Mouse (Mus musculus) stomach, embryonic 16.5 days (tissue): Measurements from ENCODE around the gene Slc6a13. TPM values are rescaled to one million over a fixed set of nuclear protein-coding genes. Genes with fewer than 3 reads are reported as not detected.

Experiments used
- ATAC-seq: fragments of 200-750 bp; cut with Nextera tagmentation; 2 replicates; pipeline ENCODE4 v1.8.0; 2017; ENCODE audit warnings: moderate number of reproducible peaks, moderate TSS enrichment; ENCODE audit not compliant: insufficient read depth, low FRiP score
- H3K27ac ChIP-seq: fragments of 300-500 bp; sonication (generic); 2 replicates; pipeline ENCODE4 v1.5.1; 2014; ENCODE audit warnings: low read length
- H3K27me3 ChIP-seq: fragments of 300-500 bp; sonication (generic); 2 replicates; pipeline ENCODE4 v1.6.1; 2014; ENCODE audit warnings: low read length, control low read depth, mixed read lengths; ENCODE audit not compliant: control insufficient read depth, insufficient read depth
- H3K36me3 ChIP-seq: fragments of 300-500 bp; sonication (generic); 2 replicates; pipeline ENCODE4 v1.6.1; 2014; ENCODE audit warnings: low read length; ENCODE audit not compliant: control insufficient read depth, insufficient read depth
- H3K4me1 ChIP-seq: fragments of 300-500 bp; sonication (generic); 2 replicates; pipeline ENCODE4 v1.6.1; 2014; ENCODE audit warnings: low read length, control low read depth, mixed read lengths; ENCODE audit not compliant: control insufficient read depth, insufficient read depth
- H3K4me2 ChIP-seq: fragments of 300-500 bp; sonication (generic); 2 replicates; pipeline ENCODE4 v1.6.1; 2014; ENCODE audit warnings: low read depth, low read length, mixed read lengths
- H3K4me3 ChIP-seq: fragments of 300-500 bp; sonication (generic); replicated peaks from 2 replicates; pipeline ENCODE4 v1.5.1; 2014; ENCODE audit warnings: mild to moderate bottlenecking, low read length
- H3K9ac ChIP-seq: fragments of 300-500 bp; sonication (generic); 2 replicates; pipeline ENCODE4 v1.6.1; 2014; ENCODE audit warnings: low read length
- H3K9me3 ChIP-seq: fragments of 300-500 bp; sonication (generic); replicated peaks from 2 replicates; pipeline ENCODE4 v1.6.1; 2016; ENCODE audit warnings: low read length, control low read depth; ENCODE audit not compliant: control insufficient read depth
- WGBS: fragments of 180-500 bp; shearing (Covaris S2); extraction: QIAGEN DNeasy Blood & Tissue Kit; methylation state at CpG from one replicate; pipeline ENCODE4 v1.1.7; 2014; 5-methylcytosine and 5-hydroxymethylcytosine counted together
- microRNA-seq: library from miRNA; unstranded; fragments of <30 nt; microRNA quantifications from one replicate; pipeline ENCODE4, GENCODE M21; 2016
- polyA plus RNA-seq: library from polyadenylated mRNA; unstranded; fragments of >200 nt; fragmentation: Nextera tagmentation; extraction: Ambion mirVana; gene quantifications from 2 replicates; pipeline ENCODE4 v1.2.1, GENCODE M21; 2015

The Slc6a13 gene
- polyA plus RNA-seq, 1 experiment from 2014 or later: 2.9 TPM

GRCm38 (mm10) chr6:121380576-121380975, 80.5 kb downstream of the Slc6a13 start:
- no peak overlapping the region for H3K9ac ChIP-seq
- no peaks in the 10 kb centered on the region for H3K27me3 ChIP-seq
- 83% methylated on average over 8 of the region's 8 CpGs for WGBS
- ATAC-seq: no peak
- no peak overlapping the region for H3K4me2 ChIP-seq
- H3K36me3 ChIP-seq: no peaks in the 10 kb centered on the region
- H3K9me3 ChIP-seq: no peaks in the 10 kb centered on the region
- no peak overlapping the region for H3K4me3 ChIP-seq
- H3K27ac ChIP-seq: no peak overlapping the region
- H3K4me1 ChIP-seq: no peaks in the 10 kb centered on the region

GRCm38 (mm10) chr6:121382071-121382470, 82.0 kb downstream of the Slc6a13 start:
- Histone ChIP-seq H3K36me3 (no peaks in the 10 kb centered on the region), H3K27me3 (no peaks in the 10 kb centered on the region), H3K27ac (no peak overlapping the region), H3K9ac (no peak overlapping the region), H3K4me1 (no peaks in the 10 kb centered on the region), H3K9me3 (no peaks in the 10 kb centered on the region), H3K4me2 (no peak overlapping the region), H3K4me3 (no peak overlapping the region)
- no peak for ATAC-seq
- WGBS: 51% methylated on average over 10 of the region's 10 CpGs

DNA sequence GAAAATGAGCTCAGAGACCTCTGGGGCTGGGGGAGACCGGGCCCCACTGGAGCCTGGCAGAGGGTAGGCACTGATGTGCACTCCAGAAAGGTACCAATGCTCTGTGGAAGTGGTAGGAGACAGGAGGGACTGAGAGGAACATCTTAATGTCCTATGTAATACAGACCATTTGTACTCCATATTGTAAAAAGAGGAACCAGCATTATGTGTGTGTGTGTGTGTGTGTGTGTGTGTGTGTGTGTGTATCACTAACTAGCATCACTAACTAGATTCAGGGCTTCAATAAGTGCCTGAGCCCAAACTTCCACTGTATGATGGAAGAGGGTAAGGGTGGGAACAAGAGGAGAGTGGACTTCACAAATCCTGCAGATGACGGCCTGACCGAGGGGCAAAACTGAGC, 85.4 kb downstream of the Slc6a13 start:
- no peak for ATAC-seq
- Histone ChIP-seq H3K9me3 (no peaks in the 10 kb centered on the region), H3K4me2 (no peak overlapping the region), H3K27me3 (no peaks in the 10 kb centered on the region), H3K36me3 (no peaks in the 10 kb centered on the region), H3K27ac (no peak overlapping the region), H3K4me3 (no peak overlapping the region), H3K9ac (no peak overlapping the region), H3K4me1 (no peaks in the 10 kb centered on the region)
- 80% methylated on average over 3 of the region's 3 CpGs for WGBS

Small RNA genes within 50 kb of the gene (microRNA-seq; reads per million reads assigned to microRNA genes)
- not detected for gene Gm24855

Other genes starting within 250 kb of the Slc6a13 start
- gene Mical3, start 169.2 kb upstream of the Slc6a13 start, polyA plus RNA-seq: 8.9 and 11.5 TPM in 2 replicates
- gene Pex26, start 116.6 kb upstream of the Slc6a13 start, polyA plus RNA-seq: 14.0 and 14.6 TPM in 2 replicates
- gene Tuba8, start 89.5 kb upstream of the Slc6a13 start, polyA plus RNA-seq: 0.74 and 0.81 TPM in 2 replicates
- gene Usp18, start 54.3 kb upstream of the Slc6a13 start, polyA plus RNA-seq: 2.9 and 3.1 TPM in 2 replicates
- gene Slc6a12, start 42.8 kb downstream of the Slc6a13 start, polyA plus RNA-seq: 0.27 TPM in 1 of 2 replicates, not detected in the other
- gene Iqsec3, start 173.5 kb downstream of the Slc6a13 start, polyA plus RNA-seq: 0.12 and 0.21 TPM in 2 replicates